Mouse (Mus musculus): ENCODE measurements around the gene Hand2. TPM values are rescaled to one million over a fixed set of nuclear protein-coding genes. Genes with fewer than 3 reads are reported as not detected.

Hand2 gene
- polyA plus RNA-seq, 1 experiment from 2014 or later, result 7.7 TPM

DNA sequence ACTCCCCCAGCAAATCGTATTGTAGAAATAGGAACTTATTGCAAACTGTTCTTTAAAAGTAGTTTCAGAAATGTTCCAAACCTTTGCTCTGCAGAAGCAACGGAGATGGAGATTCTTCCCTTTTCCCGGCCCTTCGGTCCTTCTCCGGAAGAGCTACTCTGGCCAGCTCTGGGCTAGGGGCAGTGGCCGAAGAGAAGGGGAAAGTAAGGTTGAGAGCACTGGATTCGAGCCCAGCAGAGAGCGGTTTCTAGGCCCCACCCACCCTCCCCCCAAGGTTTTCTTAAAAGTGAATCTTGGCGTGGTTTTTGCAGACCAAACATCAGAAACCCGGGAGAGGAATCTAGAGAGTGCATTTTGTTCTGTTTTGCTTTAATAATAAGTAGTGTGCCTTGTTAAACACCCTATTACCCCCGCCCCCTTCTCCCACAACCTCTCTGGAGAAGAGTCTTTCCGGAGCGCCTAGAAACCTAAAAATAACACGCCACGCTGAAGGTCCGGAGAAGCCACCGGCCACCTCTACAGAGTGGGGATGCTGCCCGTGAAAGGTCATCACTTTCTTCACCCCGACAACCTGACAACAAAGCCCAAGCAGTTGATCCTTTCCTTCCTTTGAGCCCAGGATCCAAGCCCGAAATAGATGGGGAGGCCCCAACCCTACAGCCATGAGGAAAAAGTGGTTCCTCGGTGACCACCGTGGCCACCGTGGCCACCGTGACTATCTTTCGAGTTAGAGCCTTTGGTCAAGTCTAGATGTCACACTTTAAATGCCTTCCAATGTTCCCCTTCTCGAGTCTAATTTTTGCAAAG, 12.1 kb downstream of the Hand2 start:
- Histone ChIP-seq H3K27me3 (ENCODE audit: control insufficient read depth, insufficient read depth, low read length) (peaks cover 20% of the 10 kb centered on the region; the same call in 1 of the 2 replicates), H3K9me3 (ENCODE audit: control insufficient read depth, low read length) (no peaks in the 10 kb centered on the region), H3K36me3 (ENCODE audit: control insufficient read depth, insufficient read depth, low read length) (no peaks in the 10 kb centered on the region), H3K4me3 (ENCODE audit: low read depth, low read length) (peak overlapping the region; percentile 35), H3K4me1 (replicated peaks; ENCODE audit: control insufficient read depth, insufficient read depth) (no peaks in the 10 kb centered on the region), H3K4me2 (replicated peaks; ENCODE audit: low read depth) (peak overlapping the region; percentile 58), H3K9ac (ENCODE audit: low read length) (peak overlapping the region; percentile 55), H3K27ac (replicated peaks) (peak overlapping the region; percentile 70)
- WGBS, result 7% methylated on average over 26 of the region's 26 CpGs
- TF ChIP-seq CTCF (IDR thresholded peaks at IDR 0.05; ENCODE audit: low read depth) (no peak), EP300 (optimal IDR thresholded peaks at IDR 0.05) (no peak)
- DNase-seq (ENCODE audit: low spot score) (peak; percentile 16), ATAC-seq (ENCODE audit: low FRiP score, low TSS enrichment) (no peak)

DNA sequence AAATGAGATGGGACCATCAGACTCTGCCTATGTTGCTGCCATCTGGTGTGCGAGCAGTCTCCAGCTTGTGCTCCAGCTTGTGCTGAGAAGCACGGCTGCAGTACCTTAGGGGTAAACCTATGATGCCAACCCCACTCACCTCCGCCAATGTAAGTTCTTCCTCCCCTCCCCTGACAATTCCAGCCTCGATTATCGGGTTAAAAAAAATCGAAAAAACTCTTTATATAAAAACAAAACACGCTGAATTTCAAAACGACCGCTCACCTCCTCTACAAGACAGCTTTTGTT, 12.6 kb downstream of the Hand2 start:
- WGBS, result 9% methylated on average over 9 of the region's 9 CpGs
- Histone ChIP-seq H3K27me3 (ENCODE audit: control insufficient read depth, insufficient read depth, low read length) (peaks cover 20% of the 10 kb centered on the region; the same call in 1 of the 2 replicates), H3K4me3 (ENCODE audit: low read depth, low read length) (peak overlapping the region; percentile 35)

DNA sequence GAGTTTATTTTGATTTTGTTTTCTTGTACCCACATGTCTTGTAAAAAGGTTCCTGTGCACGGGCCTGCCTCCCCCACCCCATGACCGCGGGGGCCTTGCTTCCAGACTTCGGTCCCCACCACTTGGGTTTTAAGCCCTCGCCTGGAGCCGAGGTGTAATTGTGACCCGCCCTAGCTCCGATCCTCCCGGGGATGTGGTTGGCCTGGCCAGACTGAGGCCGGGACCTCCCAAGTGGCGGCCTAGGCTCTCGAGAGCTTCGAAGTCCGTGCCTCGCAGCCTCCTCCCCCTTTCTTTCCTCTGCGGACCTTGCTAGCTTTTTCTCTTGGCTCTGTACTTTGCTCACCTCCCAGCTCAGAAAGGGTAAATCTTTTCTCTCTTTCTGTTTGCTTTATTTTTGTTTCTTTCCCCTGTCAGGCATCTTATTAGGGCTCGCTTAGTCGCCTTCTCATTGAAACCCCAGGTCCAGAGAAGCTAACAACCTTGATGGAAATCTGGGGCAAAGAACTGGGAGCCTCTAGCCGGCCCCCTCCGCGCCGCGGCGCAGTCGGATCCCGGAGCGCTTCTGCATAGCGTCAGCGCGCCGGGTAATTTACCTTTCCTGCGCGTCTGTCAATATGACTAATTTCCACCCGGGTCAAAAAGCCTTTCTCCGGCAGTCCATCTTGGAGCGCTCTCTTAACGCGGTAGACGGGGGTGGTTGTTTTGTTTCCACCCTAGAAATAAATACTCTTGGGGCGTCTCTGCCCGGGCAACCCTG, 13.2 kb downstream of the Hand2 start:
- Histone ChIP-seq H3K36me3 (ENCODE audit: control insufficient read depth, insufficient read depth, low read length) (no peaks in the 10 kb centered on the region), H3K9ac (ENCODE audit: low read length) (peak overlapping the region; percentile 48), H3K4me3 (ENCODE audit: low read depth, low read length) (peak overlapping the region; percentile 35), H3K4me2 (replicated peaks; ENCODE audit: low read depth) (peak overlapping the region; percentile 58), H3K9me3 (ENCODE audit: control insufficient read depth, low read length) (no peaks in the 10 kb centered on the region), H3K27ac (replicated peaks) (peak overlapping the region; percentile 70), H3K27me3 (ENCODE audit: control insufficient read depth, insufficient read depth, low read length) (peaks cover 20% of the 10 kb centered on the region; the same call in 1 of the 2 replicates), H3K4me1 (replicated peaks; ENCODE audit: control insufficient read depth, insufficient read depth) (no peaks in the 10 kb centered on the region)
- WGBS, result 1% methylated on average over 41 of the region's 41 CpGs
- no peak for TF ChIP-seq EP300 (optimal IDR thresholded peaks at IDR 0.05)
- no peak for TF ChIP-seq CTCF (IDR thresholded peaks at IDR 0.05; ENCODE audit: low read depth)
- ATAC-seq (ENCODE audit: low FRiP score, low TSS enrichment) (peak; percentile 59), DNase-seq (ENCODE audit: low spot score) (peak; percentile 33)

More for the DNA sequence above, 12.6 kb downstream of the Hand2 start:
- H3K4me1 ChIP-seq (replicated peaks; ENCODE audit: control insufficient read depth, insufficient read depth), result no peaks in the 10 kb centered on the region
- TF ChIP-seq EP300 (optimal IDR thresholded peaks at IDR 0.05), result no peak
- TF ChIP-seq CTCF (IDR thresholded peaks at IDR 0.05; ENCODE audit: low read depth), result peak; percentile 62
- ATAC-seq (ENCODE audit: low FRiP score, low TSS enrichment) (no peak), DNase-seq (ENCODE audit: low spot score) (no peak)
- no peaks in the 10 kb centered on the region for H3K9me3 ChIP-seq (ENCODE audit: control insufficient read depth, low read length)
- peak overlapping the region; percentile 58 for H3K4me2 ChIP-seq (replicated peaks; ENCODE audit: low read depth)
- no peak overlapping the region for H3K9ac ChIP-seq (ENCODE audit: low read length)
- no peaks in the 10 kb centered on the region for H3K36me3 ChIP-seq (ENCODE audit: control insufficient read depth, insufficient read depth, low read length)
- peak overlapping the region; percentile 70 for H3K27ac ChIP-seq (replicated peaks)

DNA sequence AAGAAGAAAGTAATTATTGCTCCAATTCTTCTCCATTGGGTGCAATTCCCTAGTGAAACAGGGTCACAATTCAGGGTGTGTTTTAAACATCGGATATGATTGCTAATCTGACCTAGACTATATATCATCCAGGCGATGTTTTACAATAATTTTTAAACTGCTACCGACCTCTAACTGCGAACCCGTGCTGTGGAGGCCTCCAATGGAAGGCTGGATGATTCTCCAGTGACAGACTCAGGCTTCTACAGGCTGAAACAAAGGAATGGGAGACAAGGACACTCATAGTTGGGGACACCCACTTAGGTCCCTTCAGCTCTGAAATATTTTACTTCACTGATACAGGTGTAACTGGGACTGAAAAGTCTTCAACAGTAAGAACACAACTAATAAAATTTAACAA, 13.9 kb downstream of the Hand2 start:
- Histone ChIP-seq H3K9me3 (ENCODE audit: control insufficient read depth, low read length) (no peaks in the 10 kb centered on the region), H3K9ac (ENCODE audit: low read length) (no peak overlapping the region), H3K4me1 (replicated peaks; ENCODE audit: control insufficient read depth, insufficient read depth) (no peaks in the 10 kb centered on the region), H3K4me3 (ENCODE audit: low read depth, low read length) (peak overlapping the region; percentile 35), H3K4me2 (replicated peaks; ENCODE audit: low read depth) (peak overlapping the region; percentile 58; the same call in 1 of the 2 replicates), H3K36me3 (ENCODE audit: control insufficient read depth, insufficient read depth, low read length) (no peaks in the 10 kb centered on the region), H3K27ac (replicated peaks) (no peak overlapping the region), H3K27me3 (ENCODE audit: control insufficient read depth, insufficient read depth, low read length) (peaks cover 20% of the 10 kb centered on the region; the same call in 1 of the 2 replicates)
- TF ChIP-seq EP300 (optimal IDR thresholded peaks at IDR 0.05) (no peak), CTCF (IDR thresholded peaks at IDR 0.05; ENCODE audit: low read depth) (no peak)
- 29% methylated on average over 5 of the region's 5 CpGs for WGBS
- DNase-seq (ENCODE audit: low spot score), result no peak
- no peak for ATAC-seq (ENCODE audit: low FRiP score, low TSS enrichment)

DNA sequence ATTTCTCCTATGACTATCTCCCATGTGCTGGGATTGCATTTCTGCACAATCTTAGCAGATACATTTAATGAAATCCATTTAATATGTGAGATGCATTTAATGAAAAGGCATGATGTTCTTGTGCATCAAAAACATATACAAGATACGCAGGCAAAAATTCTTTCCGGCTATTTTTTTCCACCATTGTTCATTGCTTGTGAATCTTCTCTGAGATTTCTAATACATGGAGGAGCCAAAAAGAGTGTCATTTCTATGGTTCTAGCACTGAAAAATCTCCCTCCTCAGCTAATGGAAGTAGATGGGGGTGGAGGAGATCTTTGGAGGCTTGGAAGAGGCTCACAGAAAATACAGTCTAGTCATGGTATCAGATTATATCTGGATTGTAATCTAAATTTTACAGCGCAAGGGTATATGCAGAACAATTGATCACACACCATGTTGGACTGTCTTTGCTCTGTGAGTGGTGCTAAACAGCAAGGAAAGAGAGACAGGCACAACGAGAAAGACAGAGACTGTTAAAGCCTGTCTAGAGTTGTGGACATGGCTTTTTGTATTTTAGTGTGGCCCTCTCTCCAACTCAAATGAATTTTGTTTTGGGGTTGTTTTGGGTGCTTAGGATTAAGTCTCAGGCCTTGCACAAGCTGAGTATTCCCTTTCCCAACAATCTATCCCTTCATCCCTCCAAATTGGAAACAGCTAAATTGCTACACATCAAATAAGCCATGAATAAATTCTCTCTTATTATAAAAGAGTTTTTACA, 16.7 kb downstream of the Hand2 start:
- TF ChIP-seq EP300 (optimal IDR thresholded peaks at IDR 0.05), result no peak
- TF ChIP-seq CTCF (IDR thresholded peaks at IDR 0.05; ENCODE audit: low read depth), result no peak
- no peak overlapping the region for H3K4me3 ChIP-seq (ENCODE audit: low read depth, low read length)
- H3K9me3 ChIP-seq (ENCODE audit: control insufficient read depth, low read length), result no peaks in the 10 kb centered on the region
- H3K4me2 ChIP-seq (replicated peaks; ENCODE audit: low read depth), result no peak overlapping the region
- DNase-seq (ENCODE audit: low spot score) (no peak), ATAC-seq (ENCODE audit: low FRiP score, low TSS enrichment) (no peak)
- no peak overlapping the region for H3K27ac ChIP-seq (replicated peaks)
- 0 out of 2 replicates have a peak, but pooled peaks cover 2% of the 10 kb centered on the region for H3K4me1 ChIP-seq (replicated peaks; ENCODE audit: control insufficient read depth, insufficient read depth)
- H3K27me3 ChIP-seq (ENCODE audit: control insufficient read depth, insufficient read depth, low read length), result peaks cover 25% of the 10 kb centered on the region; the same call in 1 of the 2 replicates
- H3K36me3 ChIP-seq (ENCODE audit: control insufficient read depth, insufficient read depth, low read length), result no peaks in the 10 kb centered on the region
- WGBS, result 60% methylated on average over 4 of the region's 4 CpGs
- no peak overlapping the region for H3K9ac ChIP-seq (ENCODE audit: low read length)
